Mouse (Mus musculus) midbrain, embryonic 14.5 days (tissue): ENCODE results near the gene Ttc28. TPM values are rescaled to one million over a fixed set of nuclear protein-coding genes. Genes with fewer than 3 reads are reported as not detected.

ENCODE experiments used
- ATAC-seq: fragments of 200-750 bp; cut with Nextera tagmentation; 2 replicates; pipeline ENCODE4 v1.8.0; 2017; ENCODE audit warnings: moderate number of reproducible peaks, moderate library complexity; ENCODE audit not compliant: low FRiP score, low TSS enrichment
- DNase-seq: peaks from one replicate; pipeline ENCODE4 v3.0.0-alpha.2; 2015
- H3K27ac ChIP-seq: fragments of 300-500 bp; sonication (generic); replicated peaks from 2 replicates; pipeline ENCODE4 v1.5.1; 2014; ENCODE audit warnings: mild to moderate bottlenecking, low read depth, low read length, moderate library complexity
- H3K27me3 ChIP-seq: fragments of 300-500 bp; sonication (generic); 2 replicates; pipeline ENCODE4 v1.6.1; 2014; ENCODE audit warnings: low read length, control low read depth, mixed read lengths; ENCODE audit not compliant: control insufficient read depth, insufficient read depth
- H3K36me3 ChIP-seq: fragments of 300-500 bp; sonication (generic); 2 replicates; pipeline ENCODE4 v1.6.1; 2014; ENCODE audit warnings: low read length, control low read depth; ENCODE audit not compliant: control insufficient read depth, insufficient read depth
- H3K4me1 ChIP-seq: fragments of 300-500 bp; sonication (generic); 2 replicates; pipeline ENCODE4 v1.6.1; 2014; ENCODE audit warnings: mild to moderate bottlenecking, antibody characterized with exemption, low read length, control low read depth; ENCODE audit not compliant: control insufficient read depth, insufficient read depth
- H3K4me2 ChIP-seq: fragments of 300-500 bp; sonication (generic); 2 replicates; pipeline ENCODE4 v1.6.1; 2014; ENCODE audit warnings: mild to moderate bottlenecking, low read length, moderate library complexity
- H3K4me3 ChIP-seq: fragments of 300-500 bp; sonication (generic); replicated peaks from 2 replicates; pipeline ENCODE4 v1.5.1; 2014; ENCODE audit warnings: low read depth, low read length
- H3K9ac ChIP-seq: fragments of 300-500 bp; sonication (generic); replicated peaks from 2 replicates; pipeline ENCODE4 v1.6.1; 2014; ENCODE audit warnings: mild to moderate bottlenecking, low read length, moderate library complexity
- H3K9me3 ChIP-seq: fragments of 300-500 bp; sonication (generic); 2 replicates; pipeline ENCODE4 v1.6.1; 2016; ENCODE audit warnings: low read length, control low read depth, mixed read lengths; ENCODE audit not compliant: control insufficient read depth
- WGBS: fragments of 180-500 bp; shearing (Covaris S2); extraction: QIAGEN DNeasy Blood & Tissue Kit; methylation state at CpG from one replicate; pipeline ENCODE4 v1.1.7; 2014; 5-methylcytosine and 5-hydroxymethylcytosine counted together
- polyA plus RNA-seq: library from polyadenylated mRNA; unstranded; fragments of >200 nt; fragmentation: Nextera tagmentation; extraction: Ambion mirVana; gene quantifications from 2 replicates; pipeline ENCODE4 v1.2.1, GENCODE M21; 2014

Gene Ttc28
- polyA plus RNA-seq, 1 experiment from 2014 or later: 30.9 TPM

DNA sequence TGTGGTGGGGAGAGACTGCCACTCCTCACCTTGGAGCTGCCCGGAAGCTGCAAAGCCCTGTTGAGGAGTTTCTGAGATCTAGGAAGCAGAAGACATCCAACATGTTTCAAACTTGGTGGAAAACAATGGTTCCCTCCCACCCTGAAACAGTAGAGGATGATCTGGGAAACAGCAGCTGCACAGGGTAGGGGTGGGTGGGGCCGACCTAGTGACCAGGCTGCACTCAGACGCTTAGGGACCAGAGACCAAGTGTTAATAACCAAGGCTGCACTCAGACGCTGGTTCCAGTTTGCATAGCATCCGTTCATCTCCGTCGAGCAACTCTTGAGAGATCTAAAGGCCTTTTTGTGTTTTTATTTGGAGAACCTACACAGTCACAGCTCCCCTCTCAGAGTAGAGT is 133.0 kb downstream of the Ttc28 start:
- DNase-seq (no peak), ATAC-seq (no peak)
- no peak overlapping the region for H3K4me2 ChIP-seq
- no peak overlapping the region; the same call in 1 of the 2 replicates for H3K27ac ChIP-seq
- no peak overlapping the region for H3K9ac ChIP-seq
- H3K4me1 ChIP-seq: 0 out of 2 replicates have a peak, but pooled peaks cover 9% of the 10 kb centered on the region
- H3K27me3 ChIP-seq: no peaks in the 10 kb centered on the region
- H3K36me3 ChIP-seq: no peaks in the 10 kb centered on the region
- H3K9me3 ChIP-seq: peaks cover 3% of the 10 kb centered on the region
- no peak overlapping the region for H3K4me3 ChIP-seq
- WGBS: 64% methylated on average over 7 of the region's 7 CpGs

DNA sequence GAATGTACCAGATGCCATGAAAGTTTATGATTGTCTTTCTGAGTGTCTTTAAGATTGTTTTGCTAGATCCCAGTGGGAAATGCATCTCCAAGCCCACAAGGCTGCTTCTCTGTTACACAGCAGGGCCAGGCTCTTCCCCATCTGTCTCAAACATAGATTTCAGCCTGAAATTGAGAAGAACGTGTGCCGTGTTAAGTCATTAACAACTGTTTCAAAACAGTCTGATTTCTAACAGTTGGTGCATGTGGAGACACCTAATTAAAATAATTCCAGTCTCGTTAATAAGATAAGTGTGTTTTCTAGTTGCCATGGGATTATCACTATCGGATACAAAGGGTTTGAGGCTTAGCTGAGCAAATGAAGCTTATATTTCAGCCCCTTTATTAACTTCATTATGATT is 135.4 kb downstream of the Ttc28 start:
- Histone ChIP-seq H3K4me1 (0 out of 2 replicates have a peak, but pooled peaks cover 9% of the 10 kb centered on the region), H3K36me3 (no peaks in the 10 kb centered on the region), H3K9me3 (no peaks in the 10 kb centered on the region), H3K9ac (no peak overlapping the region), H3K27me3 (no peaks in the 10 kb centered on the region), H3K27ac (peak overlapping the region; percentile 26; the same call in 1 of the 2 replicates), H3K4me2 (no peak overlapping the region), H3K4me3 (no peak overlapping the region)
- 40% methylated on average over 4 of the region's 4 CpGs for WGBS
- no peak for ATAC-seq
- DNase-seq: no peak

DNA sequence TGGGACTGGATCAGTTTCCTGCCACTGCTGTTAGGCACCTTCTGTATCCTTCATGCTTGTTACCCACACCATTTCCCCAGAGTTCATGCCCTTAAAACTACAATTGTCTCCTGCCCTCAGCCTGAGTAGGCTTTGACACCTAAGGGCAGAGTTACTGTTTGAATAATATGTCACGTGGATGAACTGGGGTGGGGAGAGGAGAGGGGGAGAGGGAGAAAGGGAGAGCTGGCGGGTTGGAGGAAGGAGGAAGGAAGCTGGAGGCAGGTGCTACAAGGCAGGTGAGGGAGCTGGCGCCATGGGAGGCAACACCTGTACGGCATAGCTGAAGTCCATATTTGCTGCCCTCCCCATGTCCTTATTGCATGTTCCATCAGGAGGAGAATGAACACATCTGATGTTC is 137.7 kb downstream of the Ttc28 start:
- 70% methylated on average over 4 of the region's 4 CpGs for WGBS
- H3K4me1 ChIP-seq: peaks cover 8% of the 10 kb centered on the region
- H3K27ac ChIP-seq: no peak overlapping the region
- H3K4me2 ChIP-seq: no peak overlapping the region
- no peaks in the 10 kb centered on the region for H3K9me3 ChIP-seq
- H3K27me3 ChIP-seq: no peaks in the 10 kb centered on the region
- H3K36me3 ChIP-seq: no peaks in the 10 kb centered on the region
- DNase-seq: no peak
- no peak overlapping the region for H3K4me3 ChIP-seq
- H3K9ac ChIP-seq: no peak overlapping the region
- no peak for ATAC-seq

DNA sequence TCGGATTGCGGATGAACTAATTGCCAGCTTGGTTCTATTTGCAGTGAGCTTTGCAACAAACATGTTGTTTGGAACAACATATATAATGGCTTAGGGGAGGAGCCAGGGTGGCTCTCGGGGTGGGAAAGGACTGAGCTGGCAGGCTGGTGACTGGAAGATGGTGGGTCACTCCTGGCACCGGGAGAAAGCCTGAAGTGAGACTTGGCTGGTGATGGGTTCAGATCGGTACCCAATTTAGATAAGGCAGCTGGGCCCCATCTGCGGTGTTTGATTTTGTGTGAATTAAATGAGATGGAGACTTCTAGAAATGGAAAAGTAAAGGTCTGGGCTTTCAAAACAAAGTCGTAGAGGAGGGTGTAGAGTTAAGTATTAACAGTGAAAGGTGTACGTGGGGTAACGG is 142.7 kb downstream of the Ttc28 start:
- Histone ChIP-seq H3K4me2 (no peak overlapping the region), H3K4me1 (peaks cover 50% of the 10 kb centered on the region), H3K9me3 (no peaks in the 10 kb centered on the region), H3K9ac (no peak overlapping the region), H3K36me3 (no peaks in the 10 kb centered on the region), H3K27me3 (no peaks in the 10 kb centered on the region), H3K4me3 (no peak overlapping the region), H3K27ac (peak overlapping the region; percentile 65)
- DNase-seq: no peak
- no peak for ATAC-seq
- WGBS: 90% methylated on average over 9 of the region's 9 CpGs

DNA sequence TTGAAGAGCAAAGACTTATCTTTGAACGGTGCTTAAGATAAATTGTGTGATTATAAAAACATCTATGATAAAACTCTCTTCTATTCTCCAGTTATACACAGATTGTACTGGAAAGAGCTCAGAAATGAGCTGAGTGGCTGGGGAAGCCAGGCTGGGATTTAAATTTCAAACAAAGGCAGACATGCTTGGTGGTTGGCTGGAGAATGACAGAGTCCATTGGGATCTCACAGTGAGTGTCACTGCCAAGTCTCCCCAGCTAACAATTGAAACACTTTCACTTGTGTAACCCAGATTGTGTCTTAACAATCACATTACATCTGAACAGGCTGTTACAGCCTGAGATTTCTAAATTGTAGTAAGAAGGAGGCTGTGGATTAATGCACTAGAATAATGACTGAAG is 143.3 kb downstream of the Ttc28 start:
- H3K4me2 ChIP-seq: no peak overlapping the region
- DNase-seq: peak; percentile 60
- H3K36me3 ChIP-seq: no peaks in the 10 kb centered on the region
- ATAC-seq: no peak
- no peak overlapping the region for H3K9ac ChIP-seq
- H3K4me3 ChIP-seq: no peak overlapping the region
- H3K9me3 ChIP-seq: no peaks in the 10 kb centered on the region
- peak overlapping the region; percentile 65 for H3K27ac ChIP-seq
- WGBS: 79% methylated on average over 1 of the region's 1 CpGs
- H3K27me3 ChIP-seq: no peaks in the 10 kb centered on the region
- peaks cover 56% of the 10 kb centered on the region for H3K4me1 ChIP-seq

DNA sequence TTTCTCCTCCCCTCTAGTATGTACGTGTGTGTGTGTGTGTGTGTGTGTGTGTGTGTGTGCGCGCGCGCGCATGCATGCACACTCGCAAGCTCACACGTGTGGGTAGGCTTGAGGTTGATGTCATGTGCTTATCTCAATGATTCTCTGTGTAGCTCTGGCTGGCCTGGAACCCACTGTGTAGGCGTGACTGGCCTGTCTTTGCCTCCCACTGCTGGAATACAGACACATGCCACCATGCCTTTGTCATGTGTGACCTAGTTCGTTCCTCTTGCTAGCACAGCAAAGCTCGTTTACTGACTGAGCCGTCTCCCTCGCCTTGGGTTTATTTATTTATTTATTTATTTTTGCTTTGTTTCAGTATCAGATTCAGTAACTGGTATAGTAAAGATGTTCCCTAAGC is 145.0 kb downstream of the Ttc28 start:
- Histone ChIP-seq H3K4me1 (peaks cover 65% of the 10 kb centered on the region), H3K9ac (no peak overlapping the region), H3K4me3 (no peak overlapping the region), H3K36me3 (no peaks in the 10 kb centered on the region), H3K4me2 (no peak overlapping the region), H3K27me3 (no peaks in the 10 kb centered on the region), H3K9me3 (no peaks in the 10 kb centered on the region), H3K27ac (peak overlapping the region; percentile 65)
- 76% methylated on average over 13 of the region's 13 CpGs for whole genome bisulfite sequencing
- DNase-seq (no peak), ATAC-seq (no peak)

DNA sequence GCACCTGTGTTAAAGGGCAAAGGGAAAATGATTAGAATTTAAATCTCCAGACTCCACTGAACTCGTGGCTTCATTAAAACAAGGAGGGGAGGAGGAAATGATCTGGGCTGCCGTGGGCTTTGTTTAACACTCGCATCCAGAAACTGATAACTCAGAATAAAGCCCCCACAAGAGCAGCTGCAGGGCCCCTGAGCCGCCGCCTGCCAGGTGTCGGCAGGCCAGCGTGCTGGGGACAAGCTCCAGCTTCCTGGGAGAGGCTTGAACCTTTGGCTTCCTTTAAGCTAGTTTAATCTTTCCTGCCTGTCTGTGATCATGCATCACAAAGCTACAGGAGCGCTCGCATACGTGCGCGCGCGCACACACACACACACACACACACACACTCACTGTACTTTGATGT is 145.9 kb downstream of the Ttc28 start:
- H3K27me3 ChIP-seq: no peaks in the 10 kb centered on the region
- peak; percentile 70 for DNase-seq
- no peak for ATAC-seq
- H3K4me2 ChIP-seq: 0 out of 2 replicates have a peak overlapping the region, but pooled peaks have one; percentile 19
- H3K9ac ChIP-seq: no peak overlapping the region; the same call in 1 of the 2 replicates
- H3K9me3 ChIP-seq: no peaks in the 10 kb centered on the region
- no peak overlapping the region for H3K4me3 ChIP-seq
- H3K27ac ChIP-seq: peak overlapping the region; percentile 65
- WGBS: 35% methylated on average over 14 of the region's 14 CpGs
- peaks cover 65% of the 10 kb centered on the region for H3K4me1 ChIP-seq
- H3K36me3 ChIP-seq: no peaks in the 10 kb centered on the region

DNA sequence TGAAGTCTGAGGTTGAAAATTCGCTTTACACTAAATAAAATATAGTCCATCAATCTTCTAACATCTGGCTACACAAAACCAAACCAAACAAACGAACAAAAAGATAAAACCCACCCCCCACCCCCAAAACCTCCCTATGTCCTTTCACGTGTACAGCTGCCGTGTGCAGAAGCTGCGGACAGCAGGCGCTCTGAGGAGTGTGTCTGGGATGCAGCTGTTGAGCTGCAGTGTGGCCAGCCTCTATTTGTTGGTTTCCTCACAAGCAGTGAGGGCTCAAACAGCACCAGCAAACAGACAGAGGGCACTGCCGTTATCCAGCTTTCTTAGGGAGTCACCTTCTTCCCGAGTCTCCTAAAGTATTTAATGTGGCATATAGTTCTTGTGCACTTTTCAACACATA is 146.6 kb downstream of the Ttc28 start:
- H3K9ac ChIP-seq: no peak overlapping the region
- no peak overlapping the region for H3K4me3 ChIP-seq
- no peaks in the 10 kb centered on the region for H3K36me3 ChIP-seq
- no peak for DNase-seq
- no peak overlapping the region; the same call in 1 of the 2 replicates for H3K27ac ChIP-seq
- no peak for ATAC-seq
- no peaks in the 10 kb centered on the region for H3K27me3 ChIP-seq
- H3K9me3 ChIP-seq: no peaks in the 10 kb centered on the region
- WGBS: 53% methylated on average over 8 of the region's 8 CpGs
- H3K4me1 ChIP-seq: peaks cover 65% of the 10 kb centered on the region
- no peak overlapping the region for H3K4me2 ChIP-seq

DNA sequence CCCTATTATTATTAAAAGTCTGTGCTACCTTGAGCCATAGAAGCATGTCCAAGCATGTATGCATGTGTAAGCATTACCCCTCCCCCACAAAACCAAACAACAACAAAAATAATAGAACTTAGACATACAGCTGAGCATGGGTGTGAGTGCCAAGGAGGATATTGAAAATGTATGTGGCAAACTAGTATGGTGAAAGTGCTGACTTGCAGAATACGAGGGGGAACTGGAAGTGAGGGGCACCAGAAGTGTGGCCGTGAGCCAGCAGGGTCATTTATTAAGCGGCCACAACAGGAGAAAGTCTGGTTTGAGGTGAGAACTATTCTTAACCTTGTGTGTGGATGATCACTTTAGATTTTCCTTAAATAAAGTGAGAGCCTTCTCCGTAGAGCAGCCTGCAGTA is 148.7 kb downstream of the Ttc28 start:
- WGBS: 69% methylated on average over 4 of the region's 4 CpGs
- peaks cover 55% of the 10 kb centered on the region for H3K4me1 ChIP-seq
- ATAC-seq (no peak), DNase-seq (no peak)
- H3K4me3 ChIP-seq: no peak overlapping the region
- no peak overlapping the region for H3K4me2 ChIP-seq
- no peak overlapping the region for H3K27ac ChIP-seq
- H3K27me3 ChIP-seq: no peaks in the 10 kb centered on the region
- no peak overlapping the region for H3K9ac ChIP-seq
- no peaks in the 10 kb centered on the region for H3K9me3 ChIP-seq
- H3K36me3 ChIP-seq: no peaks in the 10 kb centered on the region
